Mouse (Mus musculus) kidney, adult 2 months (tissue): ENCODE measurements around the gene Sbf2. TPM values are rescaled to one million over a fixed set of nuclear protein-coding genes. Genes with fewer than 3 reads are reported as not detected.

Experiments used
- DNase-seq: peaks from one replicate; pipeline ENCODE4 v3.0.0; 2021
- H3K27ac ChIP-seq: fragments of 200-500 bp; 2 replicates; pipeline ENCODE4 v1.5.1; 2012; ENCODE audit warnings: low read depth, low read length, control low read depth, inconsistent platforms; ENCODE audit not compliant: insufficient read depth
- H3K27me3 ChIP-seq: fragments of 200-500 bp; replicated peaks from 2 replicates; pipeline ENCODE4 v1.6.1; 2012; ENCODE audit warnings: mild to moderate bottlenecking, moderate library complexity, low read length, inconsistent platforms; ENCODE audit not compliant: control insufficient read depth, insufficient read depth
- H3K36me3 ChIP-seq: fragments of 200-500 bp; 2 replicates; pipeline ENCODE4 v1.6.1; 2012; ENCODE audit warnings: mild to moderate bottlenecking, moderate library complexity, low read length, inconsistent platforms; ENCODE audit not compliant: control insufficient read depth, insufficient read depth
- H3K4me1 ChIP-seq: fragments of 200-500 bp; 2 replicates; pipeline ENCODE4 v1.6.1; 2011; ENCODE audit warnings: low read length; ENCODE audit not compliant: control insufficient read depth, insufficient read depth
- H3K4me3 ChIP-seq: fragments of 200-500 bp; 2 replicates; pipeline ENCODE4 v1.5.1; 2011; ENCODE audit warnings: mild to moderate bottlenecking, low read depth, low read length, control low read depth; ENCODE audit not compliant: insufficient read depth
- CTCF ChIP-seq: fragments of 200-500 bp; conservative IDR thresholded peaks from 2 replicates; pipeline ENCODE4 v1.5.1; 2011; ENCODE audit warnings: low read depth, mild to moderate bottlenecking, control low read depth, low read length, moderate library complexity, mixed read lengths; ENCODE audit not compliant: insufficient read depth, insufficient read length
- POLR2A ChIP-seq: fragments of 200-500 bp; IDR thresholded peaks from one replicate; pipeline ENCODE4 v1.6.1; 2011; ENCODE audit warnings: low read depth, low read length, control low read depth
- WGBS: fragments of 180-500 bp; shearing (Covaris S2); methylation state at CpG from one replicate; pipeline ENCODE4 v1.1.7; 2018; 5-methylcytosine and 5-hydroxymethylcytosine counted together
- polyA plus RNA-seq: library from polyadenylated mRNA; depleted of rRNA; stranded (reverse); fragments of >200 nt; gene quantifications from 2 replicates; pipeline ENCODE4 v1.2.3, GENCODE M21; 2012

The Sbf2 gene
- polyA plus RNA-seq, 1 experiment, result 23.3 TPM

- Histone ChIP-seq H3K27me3 (no peaks in the 10 kb centered on the region), H3K4me1 (no peaks in the 10 kb centered on the region), H3K36me3 (no peaks in the 10 kb centered on the region), H3K27ac (no peak overlapping the region), H3K4me3 (no peak overlapping the region)
- no peak for DNase-seq
- 78% methylated on average over 8 of the region's 8 CpGs for WGBS
- TF ChIP-seq CTCF (no peak), POLR2A (no peak)
Measured at GRCm38 (mm10) chr7:110286198-110286732, 328.5 kb downstream of the Sbf2 start.

DNA sequence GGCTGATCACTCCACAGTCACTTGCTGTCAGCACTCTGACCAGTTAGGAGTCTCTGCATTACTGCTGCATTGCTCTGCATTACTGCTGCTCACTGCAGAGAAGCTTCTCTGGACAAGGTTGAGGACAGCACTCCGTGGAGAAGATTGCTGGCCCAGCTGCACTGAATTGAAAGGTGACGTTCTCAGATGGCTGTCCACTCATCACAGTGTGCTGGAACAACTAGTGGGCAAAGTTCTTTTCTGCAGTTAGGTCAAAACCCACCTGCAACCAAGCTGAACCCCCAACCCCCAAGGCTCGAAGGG is 328.9 kb downstream of the Sbf2 start:
- WGBS, result 70% methylated on average over 3 of the region's 3 CpGs
- no peak for DNase-seq
- H3K4me3 ChIP-seq, result no peak overlapping the region
- H3K4me1 ChIP-seq, result no peaks in the 10 kb centered on the region
- TF ChIP-seq CTCF (no peak), POLR2A (no peak)
- no peak overlapping the region for H3K27ac ChIP-seq
- H3K36me3 ChIP-seq, result no peaks in the 10 kb centered on the region
- no peaks in the 10 kb centered on the region for H3K27me3 ChIP-seq

GRCm38 (mm10) chr7:110285076-110285848 is 329.5 kb downstream of the Sbf2 start:
- TF ChIP-seq POLR2A (no peak), CTCF (no peak)
- Histone ChIP-seq H3K27me3 (no peaks in the 10 kb centered on the region), H3K4me1 (no peaks in the 10 kb centered on the region), H3K36me3 (no peaks in the 10 kb centered on the region), H3K4me3 (no peak overlapping the region), H3K27ac (no peak overlapping the region)
- no peak for DNase-seq
- 90% methylated on average over 12 of the region's 12 CpGs for WGBS

GRCm38 (mm10) chr7:110283484-110284275 is 331.0 kb downstream of the Sbf2 start:
- DNase-seq, result no peak
- no peaks in the 10 kb centered on the region for H3K27me3 ChIP-seq

DNA sequence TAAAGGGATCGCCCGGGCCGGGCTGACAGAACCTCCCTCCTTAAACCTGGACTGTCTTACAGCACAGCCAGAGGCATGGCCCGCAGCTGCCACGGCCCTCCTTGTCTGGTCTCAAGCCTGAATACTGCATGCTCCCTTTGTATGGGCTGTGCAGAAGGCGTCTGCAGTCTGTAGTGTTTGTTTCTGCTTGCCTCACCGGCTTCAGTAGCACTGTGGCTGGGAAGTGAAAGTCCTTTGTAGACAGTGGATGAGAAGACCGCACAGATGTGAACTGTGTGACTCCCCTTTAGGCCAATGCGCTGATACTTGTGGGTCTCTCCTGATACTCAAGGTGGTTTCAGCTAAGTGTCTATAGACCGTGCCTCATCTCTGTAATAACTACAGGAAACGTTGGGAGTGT is 331.9 kb downstream of the Sbf2 start:
- Histone ChIP-seq H3K4me3 (no peak overlapping the region), H3K4me1 (no peaks in the 10 kb centered on the region), H3K27ac (no peak overlapping the region), H3K36me3 (no peaks in the 10 kb centered on the region), H3K27me3 (no peaks in the 10 kb centered on the region)
- TF ChIP-seq POLR2A (no peak), CTCF (no peak)
- 83% methylated on average over 11 of the region's 11 CpGs for WGBS
- no peak for DNase-seq

More at GRCm38 (mm10) chr7:110283484-110284275, 331.0 kb downstream of the Sbf2 start:
- Histone ChIP-seq H3K36me3 (no peaks in the 10 kb centered on the region), H3K4me3 (no peak overlapping the region), H3K4me1 (no peaks in the 10 kb centered on the region), H3K27ac (no peak overlapping the region)
- WGBS, result 87% methylated on average over 6 of the region's 6 CpGs
- TF ChIP-seq CTCF (no peak), POLR2A (no peak)

GRCm38 (mm10) chr7:110281435-110282256 is 333.1 kb downstream of the Sbf2 start:
- WGBS, result 78% methylated on average over 11 of the region's 11 CpGs
- H3K4me1 ChIP-seq, result no peaks in the 10 kb centered on the region
- no peak overlapping the region for H3K27ac ChIP-seq
- DNase-seq, result no peak
- no peaks in the 10 kb centered on the region for H3K27me3 ChIP-seq
- H3K36me3 ChIP-seq, result no peaks in the 10 kb centered on the region
- TF ChIP-seq CTCF (no peak), POLR2A (no peak)
- no peak overlapping the region for H3K4me3 ChIP-seq
